Mouse (Mus musculus): ENCODE results near the gene Gm17555. TPM values are rescaled to one million over a fixed set of nuclear protein-coding genes. Genes with fewer than 3 reads are reported as not detected.

The Gm17555 gene
- polyA plus RNA-seq (2017; shearing (Covaris generic)), result not detected

GRCm38 (mm10) chr2:126214800-126215199, at the start of gene Gm17555:
Gm17555 (plus strand) TSS chr2:126215100.

Other genes with a start within 250 kb of the Gm17555 start
- gene Fgf7, start 180.4 kb upstream of the Gm17555 start, polyA plus RNA-seq (2017; shearing (Covaris generic)), result 0.16 TPM
- not detected for gene Fam227b, start 63.1 kb upstream of the Gm17555 start, polyA plus RNA-seq (2017; shearing (Covaris generic))
- gene Dtwd1, start 63.0 kb upstream of the Gm17555 start, polyA plus RNA-seq (2017; shearing (Covaris generic)), result 16.6 TPM